Mouse (Mus musculus) liver, embryonic 13.5 days (tissue): ENCODE measurements around the gene Jarid2. TPM values are rescaled to one million over a fixed set of nuclear protein-coding genes. Genes with fewer than 3 reads are reported as not detected.

Experiments
- ATAC-seq: fragments of 200-750 bp; cut with Nextera tagmentation; 2 replicates; pipeline ENCODE4 v1.8.0; 2017; ENCODE audit warnings: low read depth, mild to moderate bottlenecking, moderate number of reproducible peaks, moderate library complexity
- DNase-seq: peaks from one replicate; pipeline ENCODE4 v3.0.0; 2022
- H3K27ac ChIP-seq: fragments of 300-500 bp; sonication (generic); 2 replicates; pipeline ENCODE4 v1.5.1; 2015; ENCODE audit warnings: moderate library complexity, mild to moderate bottlenecking, inconsistent platforms
- H3K27me3 ChIP-seq: fragments of 300-500 bp; sonication (generic); 2 replicates; pipeline ENCODE4 v1.6.1; 2015; ENCODE audit warnings: mild to moderate bottlenecking, inconsistent platforms
- H3K36me3 ChIP-seq: fragments of 300-500 bp; sonication (generic); 2 replicates; pipeline ENCODE4 v1.6.1; 2015; ENCODE audit warnings: mild to moderate bottlenecking, inconsistent platforms
- H3K4me1 ChIP-seq: fragments of 300-500 bp; sonication (generic); replicated peaks from 2 replicates; pipeline ENCODE4 v1.6.1; 2015; ENCODE audit warnings: inconsistent platforms
- H3K4me2 ChIP-seq: fragments of 300-500 bp; sonication (generic); 2 replicates; pipeline ENCODE4 v1.6.1; 2015; ENCODE audit warnings: inconsistent platforms, mild to moderate bottlenecking, moderate library complexity
- H3K4me3 ChIP-seq: fragments of 300-500 bp; sonication (generic); replicated peaks from 2 replicates; pipeline ENCODE4 v1.5.1; 2015; ENCODE audit warnings: mild to moderate bottlenecking, inconsistent platforms
- H3K9ac ChIP-seq: fragments of 300-500 bp; sonication (generic); 2 replicates; pipeline ENCODE4 v1.6.1; 2015; ENCODE audit warnings: mild to moderate bottlenecking, inconsistent platforms
- H3K9me3 ChIP-seq: fragments of 300-500 bp; sonication (generic); replicated peaks from 2 replicates; pipeline ENCODE4 v1.6.1; 2016; ENCODE audit warnings: inconsistent platforms
- WGBS: fragments of 180-500 bp; shearing (Covaris S2); methylation state at CpG from one replicate; pipeline ENCODE4 v1.1.7; 2015; ENCODE audit not compliant: insufficient replicate concordance; 5-methylcytosine and 5-hydroxymethylcytosine counted together
- polyA plus RNA-seq: library from polyadenylated mRNA; unstranded; fragments of >200 nt; fragmentation: Nextera tagmentation; extraction: Ambion mirVana; gene quantifications from 2 replicates; pipeline ENCODE4 v1.2.1, GENCODE M21; 2015

Jarid2 gene
- polyA plus RNA-seq, 1 experiment from 2014 or later = 8.0 TPM

DNA sequence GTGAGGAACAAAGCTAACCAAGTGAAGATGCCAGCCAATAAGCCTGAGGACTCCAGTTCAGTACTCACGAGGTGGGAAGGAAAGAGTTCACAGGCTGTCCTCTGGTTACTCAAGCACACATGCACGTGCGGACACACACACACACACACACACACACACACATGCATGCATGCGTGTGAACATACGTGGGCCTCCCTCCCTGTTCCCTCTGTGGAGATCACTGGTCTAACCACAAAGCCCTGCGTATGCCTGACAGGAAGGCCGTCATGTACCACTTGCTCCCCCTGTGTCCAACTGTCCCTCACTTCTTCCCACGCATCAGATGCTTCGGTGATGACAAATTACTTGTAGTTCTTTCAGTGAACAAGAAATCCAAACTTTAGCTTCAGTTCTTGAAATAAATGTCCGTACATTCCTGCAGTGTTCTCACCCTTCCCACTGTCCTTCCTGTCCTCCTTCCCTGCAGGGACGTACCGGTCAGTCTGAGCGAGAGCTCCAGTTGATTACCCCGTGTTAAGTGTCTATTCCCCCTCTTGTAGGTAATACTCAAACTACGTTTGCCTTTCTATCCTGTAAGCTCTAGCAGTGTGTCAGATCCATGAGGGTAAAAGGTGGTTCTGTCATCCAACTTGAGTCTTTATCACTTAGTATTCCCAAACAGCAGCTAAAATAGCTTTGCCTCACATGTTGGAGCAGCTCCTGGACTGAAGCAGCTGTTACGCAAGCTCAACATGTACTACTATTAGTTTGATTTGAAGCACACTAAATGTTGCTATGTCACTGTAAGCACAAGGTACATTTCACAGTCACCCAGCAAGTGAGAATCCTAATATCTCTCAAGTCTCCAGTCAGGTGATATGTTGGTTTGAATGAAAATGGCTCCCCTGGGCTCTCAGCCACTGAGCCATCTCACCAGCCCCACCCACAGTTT lies 219.3 kb downstream of the Jarid2 start:
- DNase-seq (no peak), ATAC-seq (no peak)
- H3K4me3 ChIP-seq = no peak overlapping the region
- H3K9me3 ChIP-seq = no peaks in the 10 kb centered on the region
- H3K4me1 ChIP-seq = peaks cover 12% of the 10 kb centered on the region; the same call in 1 of the 2 replicates
- no peak overlapping the region for H3K9ac ChIP-seq
- H3K27ac ChIP-seq = no peak overlapping the region
- H3K4me2 ChIP-seq = no peak overlapping the region
- H3K36me3 ChIP-seq = 0 out of 2 replicates have a peak, but pooled peaks cover 4% of the 10 kb centered on the region
- no peaks in the 10 kb centered on the region for H3K27me3 ChIP-seq
- WGBS = 74% methylated on average over 16 of the region's 16 CpGs

DNA sequence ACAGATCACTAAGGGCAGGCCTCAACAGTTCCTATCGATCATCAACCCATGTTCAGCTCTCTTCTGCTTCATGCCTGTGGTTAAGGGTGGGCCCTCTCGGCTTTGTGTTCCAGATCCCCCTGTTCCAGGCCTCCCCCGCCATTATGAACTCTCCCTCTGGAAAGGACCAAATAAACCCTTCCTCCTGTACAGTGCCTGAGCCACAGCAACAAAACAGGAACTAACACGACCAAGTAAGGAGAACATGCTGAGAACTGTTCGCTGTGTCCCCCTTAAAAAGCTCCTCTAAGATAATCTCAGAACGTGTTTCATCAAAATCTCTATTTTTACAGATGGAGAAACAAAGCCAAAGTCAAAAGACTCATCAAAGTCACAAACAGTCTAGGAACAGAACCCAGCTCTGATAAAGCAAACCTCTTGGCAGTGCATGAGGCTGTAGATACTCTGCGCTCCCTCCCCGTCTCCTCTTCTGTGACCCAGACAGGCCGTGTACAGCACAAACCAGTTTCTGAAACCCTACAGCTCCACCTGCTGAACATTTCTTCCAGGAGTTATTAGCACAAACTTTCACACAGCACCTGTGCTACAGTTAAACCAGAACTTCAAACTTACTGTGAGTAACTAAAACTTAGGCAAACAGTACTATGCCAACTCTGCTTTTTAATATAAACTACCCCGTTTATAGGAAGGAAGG lies 223.3 kb downstream of the Jarid2 start:
- DNase-seq = peak; percentile 3
- no peak overlapping the region for H3K4me3 ChIP-seq
- H3K4me1 ChIP-seq = peaks cover 19% of the 10 kb centered on the region; the same call in 1 of the 2 replicates
- no peaks in the 10 kb centered on the region for H3K27me3 ChIP-seq
- no peak overlapping the region for H3K4me2 ChIP-seq
- H3K27ac ChIP-seq = no peak overlapping the region
- WGBS = 35% methylated on average over 10 of the region's 10 CpGs
- no peak for ATAC-seq
- H3K9me3 ChIP-seq = no peaks in the 10 kb centered on the region
- H3K36me3 ChIP-seq = peaks cover 4% of the 10 kb centered on the region; the same call in 1 of the 2 replicates
- no peak overlapping the region for H3K9ac ChIP-seq

DNA sequence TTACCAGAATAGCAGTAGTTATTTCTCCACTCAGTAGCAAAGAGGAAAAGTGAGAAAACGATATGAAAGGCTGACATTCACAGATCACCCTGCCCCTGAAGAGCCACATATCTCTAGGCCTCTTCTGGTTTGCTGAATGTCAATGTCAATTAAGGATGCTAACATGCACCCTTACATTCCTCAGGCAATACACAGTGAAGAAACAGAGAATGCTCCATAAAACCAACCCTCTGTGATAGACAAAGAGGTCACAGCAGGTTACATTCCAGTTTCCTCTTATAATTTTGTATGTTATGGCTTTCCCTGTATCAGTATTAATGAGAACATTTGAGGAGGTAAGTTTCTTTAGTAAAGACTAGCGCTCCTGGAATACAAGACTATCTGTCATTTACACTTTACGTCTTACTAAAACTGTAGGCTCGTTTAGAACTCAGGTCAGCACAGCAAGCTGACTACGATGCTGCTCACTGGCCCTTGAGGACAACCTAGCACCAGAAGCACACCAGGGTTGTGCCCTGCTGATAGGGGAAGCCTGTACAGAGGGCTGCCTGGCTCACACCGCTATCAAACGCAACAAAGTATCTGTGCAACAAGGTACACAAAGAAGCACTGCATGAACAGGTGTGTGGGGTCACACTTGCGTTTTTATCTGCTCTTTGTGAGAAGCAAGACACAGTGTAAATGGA lies 224.4 kb downstream of the Jarid2 start:
- no peak overlapping the region for H3K27ac ChIP-seq
- no peak overlapping the region for H3K9ac ChIP-seq
- H3K4me2 ChIP-seq = no peak overlapping the region
- peaks cover 19% of the 10 kb centered on the region; the same call in 1 of the 2 replicates for H3K4me1 ChIP-seq
- WGBS = 65% methylated on average over 8 of the region's 8 CpGs
- no peaks in the 10 kb centered on the region for H3K27me3 ChIP-seq
- H3K36me3 ChIP-seq = peaks cover 4% of the 10 kb centered on the region; the same call in 1 of the 2 replicates
- ATAC-seq = no peak
- DNase-seq = no peak
- no peaks in the 10 kb centered on the region for H3K9me3 ChIP-seq
- no peak overlapping the region for H3K4me3 ChIP-seq

DNA sequence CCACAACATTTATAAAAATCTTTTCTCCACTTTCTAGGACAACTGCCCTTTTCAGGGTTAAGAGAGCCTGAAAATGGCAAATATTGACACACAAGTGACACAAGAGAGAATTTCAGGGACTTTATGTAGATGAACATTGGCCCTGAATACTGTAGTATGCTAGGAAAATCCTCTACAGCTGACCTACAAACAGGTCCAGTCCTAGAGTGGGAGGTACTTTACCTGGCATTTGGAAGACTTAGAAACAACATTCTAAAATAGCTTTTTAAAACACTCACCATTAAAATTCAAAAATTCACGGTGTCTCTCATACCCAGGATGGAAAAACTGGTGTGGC lies 224.9 kb downstream of the Jarid2 start:
- H3K27me3 ChIP-seq = no peaks in the 10 kb centered on the region
- no peaks in the 10 kb centered on the region for H3K9me3 ChIP-seq
- H3K9ac ChIP-seq = no peak overlapping the region
- no peak for DNase-seq
- no peak for ATAC-seq
- 77% methylated on average over 1 of the region's 1 CpGs for WGBS
- H3K36me3 ChIP-seq = peaks cover 4% of the 10 kb centered on the region; the same call in 1 of the 2 replicates
- no peak overlapping the region for H3K4me3 ChIP-seq
- H3K4me1 ChIP-seq = peaks cover 19% of the 10 kb centered on the region; the same call in 1 of the 2 replicates
- no peak overlapping the region for H3K27ac ChIP-seq
- H3K4me2 ChIP-seq = no peak overlapping the region

DNA sequence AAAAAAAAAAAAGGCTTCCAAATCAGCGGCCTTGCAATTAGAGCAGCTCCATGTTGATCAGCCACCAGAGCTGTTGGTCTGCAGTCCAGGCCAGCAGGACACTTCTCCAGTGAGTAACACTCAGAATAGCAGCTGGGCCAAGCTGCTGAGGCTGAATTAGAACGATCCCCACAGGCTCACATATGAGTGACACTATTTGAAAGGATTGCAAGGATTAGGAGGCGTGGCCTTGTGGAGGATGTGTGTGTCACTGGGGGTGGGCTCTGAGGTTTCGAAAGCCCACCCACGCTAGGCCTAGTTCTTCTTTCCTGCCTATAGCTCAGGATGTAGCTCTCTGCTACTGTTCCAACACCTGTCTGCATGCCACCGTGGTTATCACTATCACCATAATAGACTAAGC lies 226.5 kb downstream of the Jarid2 start:
- Histone ChIP-seq H3K27ac (no peak overlapping the region), H3K4me3 (no peak overlapping the region), H3K4me1 (peaks cover 19% of the 10 kb centered on the region; the same call in 1 of the 2 replicates), H3K36me3 (peaks cover 4% of the 10 kb centered on the region; the same call in 1 of the 2 replicates), H3K4me2 (no peak overlapping the region), H3K9ac (no peak overlapping the region), H3K9me3 (no peaks in the 10 kb centered on the region), H3K27me3 (no peaks in the 10 kb centered on the region)
- DNase-seq (no peak), ATAC-seq (no peak)
- WGBS = 82% methylated on average over 6 of the region's 6 CpGs

DNA sequence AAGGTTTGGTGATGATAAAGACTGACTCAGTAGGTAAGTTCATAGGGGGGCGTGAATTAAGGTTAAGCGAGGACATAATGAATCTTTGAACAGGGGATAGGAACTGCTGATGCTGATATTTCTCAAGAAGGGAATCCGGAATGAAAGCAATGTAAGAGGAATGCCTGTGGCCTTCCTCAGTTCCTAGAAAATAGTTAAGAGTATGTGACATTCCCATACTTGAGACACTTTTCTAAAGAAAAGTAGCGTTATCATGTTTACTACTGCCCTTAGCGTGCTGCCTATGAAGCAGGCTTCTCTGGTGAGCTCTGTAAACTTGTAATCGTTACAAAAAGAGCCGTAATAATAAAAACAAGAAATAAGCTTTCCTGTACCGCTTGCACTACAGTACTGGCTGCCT lies 227.8 kb downstream of the Jarid2 start:
- Histone ChIP-seq H3K4me2 (no peak overlapping the region), H3K4me1 (peaks cover 15% of the 10 kb centered on the region; the same call in 1 of the 2 replicates), H3K27ac (no peak overlapping the region), H3K9me3 (no peaks in the 10 kb centered on the region), H3K27me3 (no peaks in the 10 kb centered on the region), H3K9ac (no peak overlapping the region), H3K36me3 (peaks cover under 1% of the 10 kb centered on the region; the same call in 1 of the 2 replicates), H3K4me3 (no peak overlapping the region)
- ATAC-seq (no peak), DNase-seq (no peak)
- 79% methylated on average over 8 of the region's 8 CpGs for WGBS

DNA sequence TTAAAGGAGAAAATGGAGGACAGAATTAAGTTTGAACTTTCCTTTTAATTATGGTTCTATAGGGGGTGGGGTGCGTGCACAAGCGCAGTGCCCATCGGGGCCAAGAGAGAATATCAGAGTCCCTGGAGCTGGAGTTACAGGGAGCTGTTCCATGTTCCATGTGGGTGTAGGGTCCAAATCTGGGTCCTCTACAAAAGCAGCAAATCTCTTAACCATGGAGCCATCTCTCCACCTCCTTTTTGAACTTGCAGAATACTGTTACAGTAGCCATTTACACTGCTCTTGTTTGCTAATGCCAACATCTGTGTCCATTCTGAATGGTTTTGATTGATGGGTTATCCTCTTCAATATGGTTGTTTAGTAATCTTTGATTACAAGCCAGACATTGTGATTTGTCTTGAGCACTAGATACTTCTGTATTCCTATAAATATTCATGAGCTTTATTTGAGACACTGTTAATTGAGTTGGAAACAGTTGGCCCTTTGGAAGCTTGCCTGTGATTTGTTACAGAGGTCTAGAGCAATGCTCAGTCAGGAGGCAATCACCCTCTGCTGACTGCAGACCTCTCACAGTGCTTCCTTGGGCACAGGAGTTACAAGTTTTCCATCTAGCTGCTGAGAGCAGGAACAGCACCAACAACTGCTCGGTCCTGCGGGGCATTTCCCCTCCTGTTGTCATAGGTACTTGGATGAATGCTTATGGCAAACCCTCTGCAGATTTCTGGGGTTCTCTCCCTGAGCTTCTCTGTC lies 231.4 kb downstream of the Jarid2 start:
- Histone ChIP-seq H3K27me3 (no peaks in the 10 kb centered on the region), H3K4me1 (no peaks in the 10 kb centered on the region), H3K36me3 (peaks cover 4% of the 10 kb centered on the region; the same call in 1 of the 2 replicates), H3K9ac (no peak overlapping the region), H3K4me3 (no peak overlapping the region), H3K27ac (no peak overlapping the region), H3K4me2 (no peak overlapping the region), H3K9me3 (no peaks in the 10 kb centered on the region)
- no peak for ATAC-seq
- no peak for DNase-seq
- WGBS = 76% methylated on average over 5 of the region's 5 CpGs
